Mouse (Mus musculus): Measurements from ENCODE around the gene Ccdc138.

DNA sequence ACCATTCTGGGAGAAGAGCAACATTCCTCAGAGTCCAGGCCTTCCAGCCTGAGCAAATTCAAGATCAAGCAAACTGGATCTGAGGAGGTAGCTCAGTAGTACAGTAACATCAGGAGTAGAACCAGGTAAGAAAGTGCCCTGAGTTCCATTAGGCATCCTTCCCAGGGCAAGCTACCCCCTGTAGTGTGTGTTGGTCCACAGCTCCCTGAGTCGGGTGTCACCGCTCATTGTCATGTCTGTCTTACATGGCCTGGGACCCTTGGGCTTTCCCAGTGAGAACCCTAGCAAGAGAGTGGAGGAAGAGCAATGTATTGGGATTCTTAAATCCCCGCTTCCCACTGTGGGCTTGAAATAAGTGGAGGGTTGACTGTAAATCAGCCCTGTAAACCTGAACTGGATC lies 97.4 kb downstream of the Ccdc138 start:
- TF ChIP-seq EP300 (IDR thresholded peaks at IDR 0.05; ENCODE audit: insufficient read depth, low read depth, low read length) (no peak), POLR2A (IDR thresholded peaks at IDR 0.05; ENCODE audit: insufficient read depth, low read length) (no peak)
